Mouse (Mus musculus): Measurements from ENCODE around the gene Camta2. TPM values are rescaled to one million over a fixed set of nuclear protein-coding genes. Genes with fewer than 3 reads are reported as not detected.
A peak's percentile ranks its signal among the peaks of the same experiment; 100 is the strongest.

The Camta2 gene
- polyA plus RNA-seq, 1 experiment from 2014 or later = 11.7 TPM

DNA sequence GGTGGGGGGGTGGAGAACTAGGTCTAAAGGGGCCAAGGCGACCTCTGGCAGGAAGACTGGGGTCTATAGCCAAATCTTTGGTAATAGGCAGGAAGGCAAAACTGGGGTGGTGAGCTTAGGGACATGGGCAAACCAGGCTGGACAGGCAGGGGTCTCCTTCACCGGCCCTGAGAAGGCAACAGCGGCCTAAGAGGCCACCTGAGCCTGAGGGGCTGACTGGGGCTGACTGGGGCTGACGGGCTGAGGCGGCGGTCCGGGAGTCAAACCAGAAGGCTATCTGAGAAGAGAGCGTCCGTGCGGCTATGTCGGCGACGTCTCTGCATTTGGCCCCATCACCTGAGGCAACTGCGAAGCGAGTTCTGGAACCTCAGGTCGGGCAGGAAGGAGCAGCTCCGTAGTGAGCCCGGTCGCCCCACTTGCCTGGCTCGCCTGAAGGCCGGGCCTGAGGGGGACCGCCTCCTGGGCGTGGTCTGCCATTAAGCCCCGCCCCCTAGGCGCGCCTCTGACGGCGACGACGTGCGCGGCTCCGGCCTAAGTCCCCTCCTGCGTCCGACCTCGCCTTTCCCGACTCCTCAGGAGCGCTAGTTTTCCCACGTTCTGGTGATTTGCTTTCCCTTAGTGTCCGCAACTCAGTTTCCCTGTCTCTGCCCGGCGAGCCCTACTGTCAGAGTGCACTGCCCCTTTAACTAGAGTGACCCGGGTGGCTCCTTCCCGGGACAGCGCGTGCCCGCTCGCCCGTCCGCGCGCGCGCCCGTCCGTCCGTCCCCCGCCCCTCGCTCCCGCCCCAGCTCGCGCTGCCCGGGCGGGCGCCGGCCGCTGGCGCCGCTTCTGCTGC, 12.0 kb upstream of the Camta2 start, which contains the start of the genes Inca1 and Kif1c:
Inca1 (minus strand) TSS at position 434 of the 835 bp plus-strand sequence.
Kif1c (plus strand) TSS at position 827 of the 835 bp plus-strand sequence.
- Histone ChIP-seq H3K36me3 (ENCODE audit: control insufficient read depth, insufficient read depth) (peaks cover 16% of the 10 kb centered on the region), H3K4me3 (ENCODE audit: low read depth, low read length) (peak within 1 kb of the TSS; percentile 95), H3K9me3 (ENCODE audit: control insufficient read depth) (no peaks in the 10 kb centered on the region), H3K4me1 (replicated peaks; ENCODE audit: control insufficient read depth, insufficient read depth, low read length) (peaks cover 4% of the 10 kb centered on the region), H3K27ac (ENCODE audit: low read depth, low read length) (peak within 1 kb of the TSS; percentile 91), H3K9ac (ENCODE audit: low read depth, low read length) (peak within 1 kb of the TSS; percentile 86), H3K27me3 (replicated peaks; ENCODE audit: control insufficient read depth, insufficient read depth, low read length) (no peaks in the 10 kb centered on the region), H3K4me2 (replicated peaks; ENCODE audit: low read depth) (peak within 1 kb of the TSS; percentile 76)
- peak; percentile 95 for ATAC-seq
- WGBS = 1% methylated on average over 57 of the region's 69 CpGs
- TF ChIP-seq CTCF (IDR thresholded peaks at IDR 0.05; ENCODE audit: low read depth) = no peak

DNA sequence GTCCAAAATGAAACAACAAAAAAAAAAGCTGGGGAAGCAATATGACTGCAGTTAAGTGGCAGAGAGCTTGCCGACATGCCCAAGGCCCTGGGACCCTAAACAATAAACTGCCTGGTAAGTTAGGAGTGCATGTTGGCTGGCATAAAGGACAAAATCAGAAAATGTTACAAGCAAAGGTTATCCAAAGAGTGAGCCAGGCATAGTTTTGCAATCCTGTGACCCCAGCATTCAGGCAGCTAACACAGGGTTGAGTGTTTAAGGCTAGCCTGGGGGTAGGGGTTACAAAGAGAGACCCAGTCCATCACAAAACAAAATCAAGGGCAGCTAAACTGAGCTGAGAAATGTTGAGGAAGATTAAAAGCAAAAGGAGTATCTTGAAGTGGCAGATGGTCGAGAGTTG, 11.1 kb upstream of the Camta2 start:
- TF ChIP-seq CTCF (IDR thresholded peaks at IDR 0.05; ENCODE audit: low read depth) = no peak

DNA sequence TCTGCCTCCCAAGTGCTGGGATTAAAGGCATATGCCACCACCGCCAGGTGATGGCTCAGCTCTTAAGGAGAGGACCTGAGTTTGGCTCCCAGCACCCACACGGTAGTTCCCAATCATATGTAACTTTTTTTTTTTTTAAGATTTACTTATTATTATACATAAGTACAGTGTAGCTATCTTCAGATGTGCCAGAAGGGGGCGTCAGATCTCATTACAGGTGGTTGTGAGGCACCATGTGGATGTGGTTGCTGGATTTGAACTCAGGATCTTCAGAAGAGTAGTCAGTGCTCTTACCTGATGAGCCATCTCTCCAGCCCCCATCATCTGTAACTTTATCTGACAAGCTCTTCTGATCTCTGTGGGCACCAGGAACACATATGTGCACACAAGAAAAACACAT, 9.5 kb upstream of the Camta2 start:
- H3K9me3 ChIP-seq (ENCODE audit: control insufficient read depth) = no peaks in the 10 kb centered on the region
- no peaks in the 10 kb centered on the region for H3K36me3 ChIP-seq (ENCODE audit: control insufficient read depth, insufficient read depth)
- ATAC-seq = no peak
- peak; percentile 24; the same call in 1 of the 2 replicates for TF ChIP-seq CTCF (IDR thresholded peaks at IDR 0.05; ENCODE audit: low read depth)
- H3K9ac ChIP-seq (ENCODE audit: low read depth, low read length) = no peak overlapping the region
- WGBS = 75% methylated on average over 3 of the region's 3 CpGs
- no peak overlapping the region for H3K4me3 ChIP-seq (ENCODE audit: low read depth, low read length)
- peaks cover 4% of the 10 kb centered on the region for H3K4me1 ChIP-seq (replicated peaks; ENCODE audit: control insufficient read depth, insufficient read depth, low read length)
- H3K27me3 ChIP-seq (replicated peaks; ENCODE audit: control insufficient read depth, insufficient read depth, low read length) = no peaks in the 10 kb centered on the region
- H3K4me2 ChIP-seq (replicated peaks; ENCODE audit: low read depth) = no peak overlapping the region
- H3K27ac ChIP-seq (ENCODE audit: low read depth, low read length) = no peak overlapping the region

More for the DNA sequence above, 11.1 kb upstream of the Camta2 start:
- no peak overlapping the region for H3K27ac ChIP-seq (ENCODE audit: low read depth, low read length)
- H3K4me2 ChIP-seq (replicated peaks; ENCODE audit: low read depth) = no peak overlapping the region
- no peak overlapping the region for H3K9ac ChIP-seq (ENCODE audit: low read depth, low read length)
- peaks cover 4% of the 10 kb centered on the region for H3K4me1 ChIP-seq (replicated peaks; ENCODE audit: control insufficient read depth, insufficient read depth, low read length)
- WGBS = 82% methylated on average over 2 of the region's 2 CpGs
- no peak for ATAC-seq
- peaks cover 7% of the 10 kb centered on the region; the same call in 1 of the 2 replicates for H3K36me3 ChIP-seq (ENCODE audit: control insufficient read depth, insufficient read depth)
- no peak overlapping the region for H3K4me3 ChIP-seq (ENCODE audit: low read depth, low read length)
- H3K9me3 ChIP-seq (ENCODE audit: control insufficient read depth) = no peaks in the 10 kb centered on the region
- H3K27me3 ChIP-seq (replicated peaks; ENCODE audit: control insufficient read depth, insufficient read depth, low read length) = no peaks in the 10 kb centered on the region

DNA sequence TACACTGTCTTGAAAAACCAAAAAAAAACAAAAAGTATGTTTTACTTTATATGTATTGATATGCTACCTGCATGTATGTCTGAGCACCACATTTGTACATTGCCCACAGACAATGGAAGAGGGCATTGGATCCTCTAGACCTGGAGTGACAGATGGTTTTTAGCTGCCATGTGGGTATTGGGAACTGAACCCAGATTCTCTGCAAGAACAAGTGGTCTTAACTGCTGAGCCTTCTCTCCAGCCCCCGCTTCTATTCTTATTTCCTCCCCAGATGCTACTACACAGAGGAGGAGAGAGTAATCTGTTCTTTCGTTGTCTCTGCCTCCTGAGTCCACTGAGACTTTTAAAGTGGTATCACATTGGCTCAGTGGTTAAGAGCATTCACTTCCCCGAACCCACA, 5.6 kb upstream of the Camta2 start:
- Histone ChIP-seq H3K36me3 (ENCODE audit: control insufficient read depth, insufficient read depth) (no peaks in the 10 kb centered on the region), H3K4me3 (ENCODE audit: low read depth, low read length) (no peak overlapping the region), H3K9me3 (ENCODE audit: control insufficient read depth) (no peaks in the 10 kb centered on the region), H3K4me2 (replicated peaks; ENCODE audit: low read depth) (no peak overlapping the region), H3K27me3 (replicated peaks; ENCODE audit: control insufficient read depth, insufficient read depth, low read length) (no peaks in the 10 kb centered on the region), H3K27ac (ENCODE audit: low read depth, low read length) (no peak overlapping the region), H3K4me1 (replicated peaks; ENCODE audit: control insufficient read depth, insufficient read depth, low read length) (peaks cover 3% of the 10 kb centered on the region; the same call in 1 of the 2 replicates), H3K9ac (ENCODE audit: low read depth, low read length) (no peak overlapping the region)
- WGBS = 83% methylated on average over 3 of the region's 3 CpGs
- no peak for TF ChIP-seq CTCF (IDR thresholded peaks at IDR 0.05; ENCODE audit: low read depth)
- no peak for ATAC-seq

DNA sequence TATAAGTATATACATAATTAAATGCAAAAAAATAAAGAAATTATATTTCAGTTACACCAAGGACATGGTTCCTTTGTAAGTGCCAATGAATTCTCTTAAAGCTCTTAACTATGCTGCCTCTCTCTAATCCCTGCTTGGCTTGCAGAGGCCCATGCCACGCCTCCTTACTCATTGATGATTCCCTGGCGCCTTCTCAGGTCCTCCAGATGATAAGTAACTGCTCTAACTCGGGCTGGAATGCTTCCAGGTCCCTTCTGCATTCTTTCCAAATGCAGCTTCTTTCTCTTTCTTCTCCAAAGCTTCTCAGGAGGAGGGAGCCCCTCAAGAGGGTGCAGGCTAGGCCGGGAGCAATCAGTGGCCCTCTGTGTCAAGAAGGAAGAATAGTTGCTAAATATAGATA, 1.7 kb upstream of the Camta2 start:
- WGBS = 34% methylated on average over 4 of the region's 4 CpGs
- no peak for TF ChIP-seq CTCF (IDR thresholded peaks at IDR 0.05; ENCODE audit: low read depth)
- Histone ChIP-seq H3K9me3 (ENCODE audit: control insufficient read depth) (no peaks in the 10 kb centered on the region), H3K4me1 (replicated peaks; ENCODE audit: control insufficient read depth, insufficient read depth, low read length) (peaks cover 12% of the 10 kb centered on the region), H3K4me3 (ENCODE audit: low read depth, low read length) (no peak overlapping the region), H3K27me3 (replicated peaks; ENCODE audit: control insufficient read depth, insufficient read depth, low read length) (no peaks in the 10 kb centered on the region), H3K36me3 (ENCODE audit: control insufficient read depth, insufficient read depth) (peaks cover 11% of the 10 kb centered on the region), H3K27ac (ENCODE audit: low read depth, low read length) (no peak overlapping the region), H3K9ac (ENCODE audit: low read depth, low read length) (no peak overlapping the region), H3K4me2 (replicated peaks; ENCODE audit: low read depth) (no peak overlapping the region)
- ATAC-seq = no peak

DNA sequence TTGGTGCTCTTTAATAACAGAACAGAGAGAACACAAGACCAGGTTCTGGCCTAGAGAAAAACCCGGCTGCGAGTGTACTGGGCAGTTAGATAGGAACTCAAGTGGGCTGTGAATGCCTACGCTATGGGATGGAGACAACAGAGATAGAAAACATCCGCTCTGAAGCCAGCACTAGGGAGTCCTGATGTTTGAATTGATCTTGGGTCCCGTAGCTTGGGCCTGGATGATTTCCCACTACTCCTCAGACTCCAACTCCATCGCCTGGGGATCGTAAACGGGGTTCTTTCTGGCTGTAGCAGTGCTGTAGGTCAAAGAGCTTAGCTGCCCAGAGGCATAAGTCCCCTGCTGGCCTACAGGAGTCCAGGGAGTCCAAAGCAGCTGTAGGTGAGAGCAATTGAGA, 467 bp upstream of the Camta2 start:
- H3K4me1 ChIP-seq (replicated peaks; ENCODE audit: control insufficient read depth, insufficient read depth, low read length) = peaks cover 12% of the 10 kb centered on the region
- H3K4me2 ChIP-seq (replicated peaks; ENCODE audit: low read depth) = peak overlapping the region; percentile 93
- peak overlapping the region; percentile 92 for H3K27ac ChIP-seq (ENCODE audit: low read depth, low read length)
- no peak for ATAC-seq
- H3K27me3 ChIP-seq (replicated peaks; ENCODE audit: control insufficient read depth, insufficient read depth, low read length) = no peaks in the 10 kb centered on the region
- H3K36me3 ChIP-seq (ENCODE audit: control insufficient read depth, insufficient read depth) = peaks cover 20% of the 10 kb centered on the region
- TF ChIP-seq CTCF (IDR thresholded peaks at IDR 0.05; ENCODE audit: low read depth) = 0 out of 2 replicates have a peak, but pooled peaks have one; percentile 4
- 26% methylated on average over 8 of the region's 8 CpGs for WGBS
- H3K9ac ChIP-seq (ENCODE audit: low read depth, low read length) = peak overlapping the region; percentile 85
- H3K9me3 ChIP-seq (ENCODE audit: control insufficient read depth) = no peaks in the 10 kb centered on the region
- peak overlapping the region; percentile 80 for H3K4me3 ChIP-seq (ENCODE audit: low read depth, low read length)
